Mouse (Mus musculus) spleen, adult 12 weeks (tissue): ENCODE measurements around the gene Slc10a4.

Experiments
- DNase-seq: peaks from one replicate; pipeline ENCODE4 v3.0.0; 2022; ENCODE audit warnings: low spot score

Slc10a4 gene

DNA sequence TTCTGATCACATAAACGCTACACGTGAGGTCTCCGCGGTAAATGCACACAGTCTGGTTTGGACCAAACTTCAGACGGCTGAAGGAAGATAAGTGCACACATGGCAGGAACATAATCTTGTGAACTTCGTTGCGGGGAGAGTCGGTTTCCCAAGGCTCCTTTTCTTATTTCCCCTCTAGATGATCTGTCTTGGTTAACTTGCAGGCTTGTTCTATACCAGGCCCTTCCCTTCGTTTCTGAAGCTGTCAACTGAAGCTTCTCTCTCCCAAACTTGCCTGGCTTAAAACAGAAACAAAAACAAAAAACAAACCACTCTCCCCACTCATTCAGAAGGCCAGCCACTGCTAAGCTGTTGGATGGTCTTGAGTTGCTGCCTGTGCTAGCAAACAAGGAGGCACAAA is 8.1 kb downstream of the Slc10a4 start:
- DNase-seq = no peak

DNA sequence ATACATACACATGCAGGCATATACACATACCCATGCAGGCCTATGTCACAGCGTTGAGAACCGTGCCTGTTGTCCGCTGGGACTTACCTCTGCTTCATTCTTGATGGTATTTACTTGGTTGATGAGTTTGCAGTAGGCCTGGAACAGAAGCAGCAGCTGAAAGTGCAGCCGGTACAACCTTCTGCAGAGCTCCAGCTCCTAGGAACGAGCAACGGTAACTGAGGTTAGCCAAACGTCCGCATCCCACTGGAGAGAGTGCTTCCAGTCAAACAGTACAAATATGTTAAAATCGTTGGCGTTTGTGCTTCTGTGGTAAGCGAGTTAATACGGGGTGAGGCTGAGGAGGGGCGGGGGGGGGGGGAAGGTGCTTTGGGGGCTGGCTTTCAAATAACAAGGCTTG is 17.1 kb downstream of the Slc10a4 start:
- no peak for DNase-seq

DNA sequence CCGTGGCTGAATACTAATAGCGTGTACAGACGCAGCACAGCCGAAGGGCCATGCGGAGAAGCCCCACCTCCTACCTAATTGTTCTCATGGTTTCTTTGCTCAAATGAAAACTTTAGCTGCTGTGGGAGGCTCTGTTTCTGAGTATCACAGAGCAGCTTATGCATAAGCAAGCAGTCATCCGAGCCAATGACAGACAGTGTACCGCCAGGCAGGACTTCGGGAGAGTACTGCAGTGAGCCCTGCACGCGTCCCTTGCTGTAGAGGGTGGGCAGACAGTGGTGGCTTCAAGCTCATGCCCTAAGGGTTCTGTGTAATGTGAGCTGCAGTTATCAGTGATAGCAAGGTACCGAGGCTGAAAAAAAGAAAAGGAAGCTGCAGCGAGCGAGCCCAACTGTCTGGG is 22.0 kb downstream of the Slc10a4 start:
- no peak for DNase-seq

- no peak for DNase-seq
Measured at GRCm38 (mm10) chr5:73032481-73032880, 25.8 kb downstream of the Slc10a4 start.

- no peak for DNase-seq
Measured at GRCm38 (mm10) chr5:73044055-73044454, 37.4 kb downstream of the Slc10a4 start.

- DNase-seq = no peak
Measured at GRCm38 (mm10) chr5:73047651-73048245, 41.1 kb downstream of the Slc10a4 start.

DNA sequence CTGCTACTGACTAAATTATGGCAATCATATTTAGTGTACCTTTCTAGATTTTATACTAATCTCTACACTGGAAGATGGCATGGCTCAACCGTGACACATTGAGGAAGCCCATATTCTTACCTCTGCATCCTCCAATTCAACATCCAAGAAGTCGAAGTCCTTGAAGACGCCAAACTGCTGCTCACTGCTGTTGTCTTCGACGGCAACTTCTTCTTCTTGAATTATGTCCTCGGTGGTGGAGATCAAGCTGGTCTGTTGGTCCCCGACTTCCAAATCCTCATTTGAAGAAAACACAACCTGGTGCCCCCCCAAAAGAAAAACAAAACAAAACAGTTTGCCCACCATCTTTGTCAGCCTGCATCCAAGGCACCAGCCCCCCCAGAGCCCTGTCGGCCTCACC is 47.2 kb downstream of the Slc10a4 start:
- DNase-seq = no peak

- no peak for DNase-seq
Measured at GRCm38 (mm10) chr5:73056457-73056856, 49.8 kb downstream of the Slc10a4 start.

DNA sequence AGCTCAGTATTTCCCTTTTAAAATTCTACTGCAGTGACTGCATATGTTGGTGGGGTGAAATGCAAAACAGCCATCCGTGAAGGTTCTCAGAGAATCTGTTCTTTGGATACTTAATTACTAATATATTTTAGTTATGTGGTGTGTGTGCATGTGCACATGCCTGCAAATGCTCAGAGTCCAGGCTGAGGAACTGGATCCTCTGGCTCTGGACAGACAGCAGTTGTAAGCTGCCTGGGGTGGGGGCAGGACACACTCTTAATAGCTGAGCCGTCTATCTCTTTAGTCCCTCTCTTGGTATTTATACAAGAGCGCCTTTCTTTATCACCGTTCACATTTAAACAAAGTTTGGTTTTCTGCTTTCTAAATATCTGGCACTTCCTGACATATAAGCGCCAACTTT is 50.3 kb downstream of the Slc10a4 start:
- no peak for DNase-seq

DNA sequence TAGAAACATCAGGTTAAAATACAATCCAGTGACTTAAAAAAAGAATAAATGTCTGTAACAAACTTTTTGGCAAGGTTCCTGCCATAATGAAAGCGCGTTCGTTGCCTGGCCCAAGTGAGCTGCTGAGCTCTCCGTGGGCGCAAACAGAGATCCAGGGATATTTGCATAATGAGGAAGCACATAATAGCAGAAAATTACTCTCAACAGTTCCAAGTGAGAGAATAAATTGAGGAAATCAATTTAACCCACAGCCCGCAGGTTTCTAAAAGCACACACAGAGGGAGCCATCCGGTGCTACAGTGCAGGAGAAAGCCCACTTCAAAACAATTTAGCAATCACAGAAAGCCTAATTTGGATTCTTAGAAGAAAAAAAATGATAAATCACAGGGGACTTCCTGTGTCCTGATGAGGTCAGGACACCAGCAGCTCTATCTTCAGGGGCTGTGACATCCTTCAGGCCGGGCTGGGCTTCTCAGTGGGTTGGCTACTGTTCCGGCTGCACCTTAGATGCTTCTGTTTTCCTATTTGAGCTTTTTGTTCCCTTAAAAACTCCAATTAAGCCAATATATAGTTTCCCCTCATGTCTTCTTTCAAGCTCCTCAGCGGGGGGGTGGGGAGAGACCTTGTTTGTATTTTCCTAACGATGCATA is 54.9 kb downstream of the Slc10a4 start:
- no peak for DNase-seq
